Mouse (Mus musculus) limb, embryonic 12.5 days (tissue): ENCODE measurements at regions not wholly inside any gene's neighbourhood (a gene's known extent, or its start where the extent isn't known, plus 50 kb on each side); places are given as distances from the start of the nearest gene placed in this dataset.
A peak's percentile ranks its signal among the peaks of the same experiment; 100 is the strongest.

Source experiments
- ATAC-seq: fragments of 200-750 bp; cut with Nextera tagmentation; 2 replicates; pipeline ENCODE4 v1.8.0; 2017; ENCODE audit warnings: low read depth, moderate TSS enrichment; ENCODE audit not compliant: insufficient number of reproducible peaks, insufficient read depth, low FRiP score, low TSS enrichment
- H3K27ac ChIP-seq: fragments of 300-500 bp; sonication (generic); 2 replicates; pipeline ENCODE4 v1.5.1; 2016; ENCODE audit warnings: mild to moderate bottlenecking, moderate library complexity
- H3K27me3 ChIP-seq: fragments of 300-500 bp; sonication (generic); 2 replicates; pipeline ENCODE4 v1.6.1; 2016; ENCODE audit warnings: mild to moderate bottlenecking, moderate library complexity
- H3K36me3 ChIP-seq: fragments of 300-500 bp; sonication (generic); 2 replicates; pipeline ENCODE4 v1.6.1; 2016; ENCODE audit warnings: mild to moderate bottlenecking, moderate library complexity
- H3K4me1 ChIP-seq: fragments of 300-500 bp; sonication (generic); replicated peaks from 2 replicates; pipeline ENCODE4 v1.6.1; 2016
- H3K4me2 ChIP-seq: fragments of 300-500 bp; sonication (generic); 2 replicates; pipeline ENCODE4 v1.6.1; 2016; ENCODE audit warnings: mild to moderate bottlenecking, moderate library complexity
- H3K4me3 ChIP-seq: fragments of 300-500 bp; sonication (generic); replicated peaks from 2 replicates; pipeline ENCODE4 v1.5.1; 2016; ENCODE audit warnings: mild to moderate bottlenecking
- H3K9ac ChIP-seq: fragments of 300-500 bp; sonication (generic); replicated peaks from 2 replicates; pipeline ENCODE4 v1.6.1; 2016; ENCODE audit warnings: mild to moderate bottlenecking, moderate library complexity
- H3K9me3 ChIP-seq: fragments of 300-500 bp; sonication (generic); 2 replicates; pipeline ENCODE4 v1.6.1; 2016; ENCODE audit warnings: mild to moderate bottlenecking, moderate library complexity
- WGBS: fragments of 180-500 bp; shearing (Covaris S2); methylation state at CpG from one replicate; pipeline ENCODE4 v1.1.7; 2016; 5-methylcytosine and 5-hydroxymethylcytosine counted together

DNA sequence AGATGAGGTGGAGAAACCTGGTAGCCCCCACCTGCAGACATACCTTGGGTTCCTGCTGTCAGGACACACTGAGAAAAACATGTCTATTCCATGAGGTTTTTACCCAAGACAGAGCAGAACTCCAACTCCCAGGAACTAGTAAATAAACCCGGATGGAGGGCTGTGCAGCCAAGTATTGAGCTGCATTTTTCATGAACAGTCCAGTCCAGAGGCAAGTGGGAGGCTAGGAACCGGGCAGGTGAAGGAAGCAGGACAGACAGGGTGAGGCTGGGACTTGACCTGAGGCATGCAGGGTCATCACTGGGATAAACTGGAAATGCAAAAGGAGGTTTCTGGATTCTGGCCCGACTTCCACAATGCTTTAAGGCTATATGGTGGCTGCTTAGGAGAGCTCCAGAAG, 114.8 kb upstream of the Lrig1 start:
- Histone ChIP-seq H3K4me2 (no peak overlapping the region), H3K4me1 (peaks cover 24% of the 10 kb centered on the region), H3K36me3 (no peaks in the 10 kb centered on the region), H3K27ac (no peak overlapping the region), H3K9me3 (no peaks in the 10 kb centered on the region), H3K27me3 (no peaks in the 10 kb centered on the region), H3K9ac (no peak overlapping the region), H3K4me3 (no peak overlapping the region)
- WGBS = 64% methylated on average over 3 of the region's 3 CpGs
- no peak for ATAC-seq

DNA sequence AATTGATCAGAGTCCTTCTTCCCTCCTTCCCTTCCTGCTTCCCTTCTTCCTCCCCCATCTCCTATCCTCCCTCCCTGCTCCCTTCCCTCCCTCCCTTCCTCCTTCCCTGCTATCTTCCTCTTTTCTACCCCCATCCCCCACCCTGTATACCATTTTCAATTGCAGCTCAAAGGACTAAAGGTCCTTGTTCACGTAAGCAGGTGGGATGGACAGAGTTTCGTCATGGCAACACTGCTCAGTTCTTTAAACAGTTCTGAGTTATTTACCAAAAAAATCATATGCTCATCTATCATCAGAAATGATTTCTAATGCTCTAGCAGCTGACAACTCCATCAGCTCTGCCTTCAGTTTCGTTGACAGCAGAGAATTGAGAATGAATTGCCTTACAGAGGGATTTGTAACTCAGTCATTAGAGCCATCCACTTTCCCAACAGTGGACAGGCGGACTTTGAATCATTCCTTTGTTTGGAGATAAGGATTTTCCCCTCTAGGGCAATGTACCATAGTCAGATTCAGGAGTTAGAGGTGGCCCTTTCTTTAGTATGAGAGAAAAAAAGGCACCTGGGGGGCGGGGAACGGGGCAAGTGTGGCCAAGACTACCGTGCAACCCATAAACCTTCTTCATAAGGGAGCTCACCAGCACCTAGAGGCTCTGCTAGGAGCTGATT, 113.7 kb upstream of the Lrig1 start:
- WGBS = 68% methylated on average over 7 of the region's 7 CpGs

DNA sequence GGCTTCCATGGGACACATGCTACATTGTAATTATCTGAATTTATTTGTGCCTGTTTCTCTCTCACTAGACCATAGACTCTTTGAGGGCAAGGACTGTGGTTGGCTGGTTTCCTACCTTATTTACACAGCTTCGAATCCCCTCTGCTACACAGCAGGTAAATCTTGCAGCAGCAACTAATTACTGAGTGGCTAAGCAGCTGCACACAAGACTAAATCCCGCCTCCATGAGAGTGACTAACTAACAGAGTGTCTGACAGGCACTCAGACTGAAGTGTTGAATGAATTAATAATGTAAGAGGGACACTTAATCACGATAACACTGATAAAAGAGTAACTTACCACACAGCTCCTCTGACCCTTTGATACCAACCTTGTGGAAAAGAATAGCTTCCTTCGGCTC, 111.9 kb upstream of the Lrig1 start:
- WGBS = 35% methylated on average over 4 of the region's 4 CpGs
- no peak for ATAC-seq

More for the DNA sequence above, 113.7 kb upstream of the Lrig1 start:
- Histone ChIP-seq H3K4me2 (no peak overlapping the region), H3K9me3 (no peaks in the 10 kb centered on the region), H3K27ac (no peak overlapping the region), H3K27me3 (no peaks in the 10 kb centered on the region), H3K4me1 (peaks cover 22% of the 10 kb centered on the region; the same call in 1 of the 2 replicates), H3K4me3 (no peak overlapping the region), H3K9ac (no peak overlapping the region), H3K36me3 (no peaks in the 10 kb centered on the region)
- ATAC-seq = no peak

DNA sequence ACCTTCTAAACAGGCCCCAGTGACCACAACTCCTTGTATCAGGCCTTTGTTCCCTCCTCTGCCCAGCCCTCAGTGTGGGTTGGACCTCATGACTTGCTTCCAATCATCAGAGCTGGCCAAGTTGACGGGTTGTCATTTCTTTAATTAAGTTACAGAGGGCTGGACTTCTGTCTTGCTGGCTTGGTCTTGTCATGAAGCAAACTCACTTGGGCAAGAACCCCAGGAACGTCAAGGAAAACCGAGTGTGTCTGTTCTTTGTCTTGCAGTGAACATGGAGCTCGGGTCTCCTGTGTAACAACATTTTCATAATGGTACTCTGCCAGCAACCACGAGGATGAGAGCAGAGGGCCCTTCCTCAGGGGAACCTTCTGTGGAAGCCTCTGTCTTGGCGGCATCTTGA, 107.3 kb upstream of the Lrig1 start:
- no peak for ATAC-seq
- Histone ChIP-seq H3K27me3 (no peaks in the 10 kb centered on the region), H3K9me3 (no peaks in the 10 kb centered on the region), H3K4me2 (no peak overlapping the region), H3K36me3 (no peaks in the 10 kb centered on the region), H3K9ac (no peak overlapping the region), H3K4me3 (no peak overlapping the region), H3K4me1 (peaks cover 26% of the 10 kb centered on the region), H3K27ac (peak overlapping the region; percentile 70)
- 73% methylated on average over 6 of the region's 6 CpGs for WGBS

More for the DNA sequence above, 111.9 kb upstream of the Lrig1 start:
- H3K9ac ChIP-seq = no peak overlapping the region
- H3K4me1 ChIP-seq = peaks cover 20% of the 10 kb centered on the region
- H3K36me3 ChIP-seq = no peaks in the 10 kb centered on the region
- no peaks in the 10 kb centered on the region for H3K9me3 ChIP-seq
- no peak overlapping the region for H3K4me2 ChIP-seq
- no peak overlapping the region for H3K27ac ChIP-seq
- no peak overlapping the region for H3K4me3 ChIP-seq
- no peaks in the 10 kb centered on the region for H3K27me3 ChIP-seq

DNA sequence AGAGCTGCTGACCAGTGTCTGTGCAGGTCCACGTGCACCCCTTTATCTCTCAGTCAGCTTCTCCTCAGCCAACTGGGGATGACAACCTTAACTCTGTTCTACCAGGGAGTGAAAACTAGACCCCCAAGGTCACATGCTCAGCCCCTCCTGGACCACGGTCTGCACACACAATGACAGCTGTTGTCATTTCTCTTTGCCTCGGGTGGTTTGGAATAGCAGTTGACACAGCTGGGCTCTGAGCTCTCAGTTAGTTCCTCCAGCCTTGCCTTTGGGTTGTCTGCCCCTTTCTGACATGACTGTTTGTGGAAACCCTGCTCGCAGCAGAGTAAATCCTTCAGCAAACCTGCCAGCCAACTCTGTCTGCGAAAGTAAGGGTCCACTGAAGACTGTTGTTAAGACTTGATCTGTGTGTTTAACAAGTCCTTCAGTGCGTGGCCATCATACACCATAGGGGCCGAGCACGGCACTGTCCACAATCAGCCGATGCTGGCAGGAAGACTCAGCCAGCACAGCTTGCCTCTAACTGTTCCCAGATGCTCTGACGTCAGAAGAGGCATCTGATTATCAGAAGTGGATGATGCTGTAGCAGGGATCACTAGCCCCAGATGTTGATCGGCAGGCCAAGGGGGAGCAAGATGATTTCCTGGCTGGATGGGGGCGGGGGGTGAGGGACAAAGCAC, 106.7 kb upstream of the Lrig1 start:
- Histone ChIP-seq H3K4me1 (peaks cover 22% of the 10 kb centered on the region), H3K36me3 (no peaks in the 10 kb centered on the region), H3K9me3 (no peaks in the 10 kb centered on the region), H3K9ac (no peak overlapping the region), H3K4me3 (no peak overlapping the region), H3K27me3 (no peaks in the 10 kb centered on the region), H3K4me2 (no peak overlapping the region), H3K27ac (peak overlapping the region; percentile 70)
- ATAC-seq = 0 out of 2 replicates have a peak, but pooled peaks have one; percentile 54
- 30% methylated on average over 12 of the region's 12 CpGs for WGBS

DNA sequence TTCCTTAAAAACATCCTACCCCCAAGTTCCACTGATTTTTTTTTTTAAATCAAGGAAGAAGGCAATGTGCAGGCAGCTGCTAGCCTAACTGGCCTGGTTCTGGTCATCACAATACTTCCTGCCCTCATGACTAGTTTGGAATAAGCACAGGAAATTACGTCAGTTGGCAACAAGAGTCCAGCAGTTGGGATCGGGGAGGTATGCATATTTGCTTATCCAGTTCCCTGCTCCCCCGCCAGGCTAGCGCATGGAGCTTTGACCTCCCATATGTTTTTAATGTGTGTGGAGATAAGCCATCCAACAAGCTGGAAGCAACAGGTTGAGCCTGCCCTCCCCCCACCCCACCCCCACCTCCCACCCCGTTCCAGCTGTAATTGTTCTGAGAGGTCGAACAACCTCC, 105.7 kb upstream of the Lrig1 start:
- 26% methylated on average over 6 of the region's 6 CpGs for WGBS
- Histone ChIP-seq H3K27ac (peak overlapping the region; percentile 12; the same call in 1 of the 2 replicates), H3K9ac (no peak overlapping the region), H3K27me3 (no peaks in the 10 kb centered on the region), H3K4me1 (peaks cover 31% of the 10 kb centered on the region), H3K36me3 (no peaks in the 10 kb centered on the region), H3K9me3 (no peaks in the 10 kb centered on the region), H3K4me3 (no peak overlapping the region), H3K4me2 (peak overlapping the region; percentile 8; the same call in 1 of the 2 replicates)
- no peak for ATAC-seq

DNA sequence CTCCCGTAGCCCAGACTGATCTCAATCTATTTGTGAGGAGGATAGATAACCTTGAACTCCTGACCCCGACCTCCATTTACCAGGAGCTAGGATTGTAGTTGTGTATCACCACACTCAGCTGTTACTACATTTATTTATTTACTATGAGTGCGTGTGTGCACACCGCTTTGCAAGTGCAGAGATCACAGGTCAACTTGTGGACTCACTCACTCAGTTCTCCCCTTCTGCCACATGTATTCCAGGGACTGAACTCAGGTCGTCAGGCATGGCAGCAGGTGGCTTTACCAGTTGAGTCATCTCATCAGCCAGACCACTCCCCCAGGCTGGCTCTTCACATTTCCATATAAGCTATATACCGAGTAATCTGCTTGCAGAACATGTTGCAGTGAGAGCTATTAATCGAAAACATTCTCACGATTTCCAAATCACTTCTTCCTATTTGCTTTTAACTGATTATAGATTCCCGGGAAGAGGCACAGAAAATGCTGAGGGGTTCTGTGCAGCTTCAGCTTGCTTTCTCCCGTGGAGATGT, 104.4 kb upstream of the Lrig1 start:
- ATAC-seq = no peak
- H3K9ac ChIP-seq = no peak overlapping the region
- no peaks in the 10 kb centered on the region for H3K27me3 ChIP-seq
- peaks cover 31% of the 10 kb centered on the region for H3K4me1 ChIP-seq
- no peak overlapping the region for H3K4me3 ChIP-seq
- H3K9me3 ChIP-seq = no peaks in the 10 kb centered on the region
- H3K4me2 ChIP-seq = no peak overlapping the region
- H3K36me3 ChIP-seq = no peaks in the 10 kb centered on the region
- whole genome bisulfite sequencing = 76% methylated on average over 10 of the region's 10 CpGs
- no peak overlapping the region for H3K27ac ChIP-seq

DNA sequence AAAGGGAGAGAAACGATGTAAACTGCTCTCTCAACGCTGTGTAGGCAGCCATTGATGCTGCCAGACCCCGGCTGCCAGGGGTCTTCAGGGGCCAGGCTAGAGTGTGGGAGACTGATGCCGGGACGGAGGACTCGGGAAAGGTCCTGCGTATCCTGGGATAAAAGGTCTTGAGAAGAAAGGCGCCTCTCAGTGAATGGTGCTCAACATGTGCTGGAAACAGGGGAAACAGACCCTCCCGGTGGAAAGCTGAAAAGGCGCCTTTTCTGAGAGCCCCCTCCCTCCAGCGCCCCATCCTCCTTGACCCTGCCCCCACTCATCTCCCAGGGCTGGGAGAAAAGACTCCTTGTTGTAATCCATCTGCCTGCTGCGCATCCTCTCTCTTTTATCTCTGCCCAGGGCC, 101.1 kb upstream of the Lrig1 start:
- 32% methylated on average over 12 of the region's 12 CpGs for WGBS
- H3K4me3 ChIP-seq = no peak overlapping the region
- no peak for ATAC-seq
- no peak overlapping the region for H3K27ac ChIP-seq
- no peak overlapping the region for H3K9ac ChIP-seq
- peaks cover 19% of the 10 kb centered on the region for H3K4me1 ChIP-seq
- H3K4me2 ChIP-seq = peak overlapping the region; percentile 21
- no peaks in the 10 kb centered on the region for H3K27me3 ChIP-seq
- no peaks in the 10 kb centered on the region for H3K36me3 ChIP-seq
- H3K9me3 ChIP-seq = peaks cover 8% of the 10 kb centered on the region

DNA sequence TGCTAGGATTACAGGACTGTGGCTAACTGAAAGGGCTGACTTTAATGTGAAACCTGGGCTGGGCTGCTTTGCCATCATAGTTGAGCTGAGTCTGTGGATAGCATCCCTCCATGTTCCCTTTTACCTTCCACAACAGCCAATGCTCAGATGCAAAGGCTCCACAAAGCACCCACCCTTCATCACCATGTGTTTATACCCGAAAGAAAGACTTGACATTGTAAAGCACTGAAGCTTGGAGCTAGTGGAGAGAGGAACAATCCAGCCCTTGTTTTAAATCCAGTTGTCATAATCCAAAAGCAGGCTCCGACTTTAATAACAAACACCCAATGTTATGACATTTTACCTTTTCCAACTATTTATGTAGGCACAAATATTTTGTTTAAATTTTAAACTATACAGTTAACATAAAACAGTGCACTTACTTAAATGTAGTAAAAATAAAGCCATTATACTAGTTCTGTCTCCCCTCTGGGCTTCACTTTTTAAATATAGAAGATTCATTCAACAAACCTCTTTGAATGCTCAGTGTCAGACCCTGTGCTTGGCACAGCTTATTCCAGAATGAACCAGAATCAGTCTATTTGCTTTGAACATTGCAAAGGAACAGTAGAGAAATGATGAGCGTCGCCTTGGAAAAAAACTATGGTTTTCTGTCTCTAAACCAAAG, 98.7 kb upstream of the Lrig1 start:
- H3K36me3 ChIP-seq = no peaks in the 10 kb centered on the region
- H3K27me3 ChIP-seq = no peaks in the 10 kb centered on the region
- no peak overlapping the region for H3K4me2 ChIP-seq
- no peak overlapping the region for H3K4me3 ChIP-seq
- peaks cover 8% of the 10 kb centered on the region for H3K9me3 ChIP-seq
- no peak overlapping the region for H3K27ac ChIP-seq
- peaks cover 10% of the 10 kb centered on the region for H3K4me1 ChIP-seq
- H3K9ac ChIP-seq = no peak overlapping the region
- no peak for ATAC-seq
- 83% methylated on average over 4 of the region's 4 CpGs for WGBS

DNA sequence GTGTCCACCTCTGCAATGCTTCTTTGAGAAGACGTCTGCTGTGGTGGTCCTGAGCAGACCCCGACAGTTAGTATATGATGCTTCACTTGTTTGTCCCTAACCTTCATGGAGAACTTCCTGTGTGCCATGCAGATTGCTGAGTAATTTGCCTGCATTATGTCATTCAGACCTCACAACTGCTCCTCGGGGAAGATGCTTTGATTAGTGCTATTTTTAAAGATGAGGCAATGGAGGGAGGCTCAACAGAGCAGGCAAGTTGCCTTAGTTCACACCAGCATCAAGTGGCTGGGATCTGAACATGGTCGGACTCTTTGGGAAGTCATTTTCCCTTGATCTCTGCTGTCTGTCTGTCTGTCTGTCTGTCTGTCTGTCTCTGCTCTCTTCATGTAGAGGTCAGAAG, 95.5 kb upstream of the Lrig1 start:
- no peak overlapping the region for H3K9ac ChIP-seq
- 76% methylated on average over 4 of the region's 4 CpGs for WGBS
- no peaks in the 10 kb centered on the region; the same call in 1 of the 2 replicates for H3K4me1 ChIP-seq
- H3K9me3 ChIP-seq = peaks cover 8% of the 10 kb centered on the region
- no peak overlapping the region for H3K4me2 ChIP-seq
- no peak overlapping the region for H3K4me3 ChIP-seq
- H3K36me3 ChIP-seq = no peaks in the 10 kb centered on the region
- no peak overlapping the region for H3K27ac ChIP-seq
- no peak for ATAC-seq
- H3K27me3 ChIP-seq = no peaks in the 10 kb centered on the region

DNA sequence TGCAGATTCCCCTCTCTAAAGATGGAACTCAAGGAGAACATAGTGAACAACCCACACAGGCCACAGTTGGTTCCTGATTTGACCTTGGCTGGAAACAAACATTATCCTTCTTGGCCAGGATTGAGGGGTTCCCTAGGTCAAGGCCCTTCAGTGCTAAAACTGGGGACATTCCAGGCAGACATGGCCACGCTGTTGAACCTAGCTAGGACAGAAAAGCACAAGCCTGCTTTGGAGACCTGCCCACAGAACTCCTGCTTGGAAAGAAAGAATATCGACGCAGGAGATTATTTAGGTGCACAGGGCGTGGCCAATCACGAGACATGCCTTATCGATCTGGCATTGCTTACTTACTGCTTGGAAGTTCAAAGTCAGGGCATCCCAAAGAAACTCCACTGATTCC, 93.6 kb upstream of the Lrig1 start:
- Histone ChIP-seq H3K36me3 (no peaks in the 10 kb centered on the region), H3K4me3 (no peak overlapping the region), H3K4me1 (peaks cover 8% of the 10 kb centered on the region; the same call in 1 of the 2 replicates), H3K27me3 (no peaks in the 10 kb centered on the region), H3K27ac (no peak overlapping the region), H3K9ac (no peak overlapping the region), H3K9me3 (peaks cover 8% of the 10 kb centered on the region), H3K4me2 (no peak overlapping the region)
- 96% methylated on average over 6 of the region's 6 CpGs for WGBS
- no peak for ATAC-seq
